8 mouse cellular contexts compared by ENCODE assay signal in genomic region chr14:34777810-34778209, GRCm38 (mm10). TPM values are rescaled to one million over a fixed set of nuclear protein-coding genes. Genes with fewer than 3 reads are reported as not detected.
DNase-seq lines count a peak whose midpoint lies in the region.

No protein-coding gene starts in this region.

- intact Hi-C loops in heart, postnatal 25 days (cut with DNase I) = loop anchor here (1.0 kb wide), 2 partner anchors 9 to 162 kb away; no protein-coding TSS in a partner anchor

- peak; percentile 71 for DNase-seq in heart, adult 11 months
- DNase-seq in heart, postnatal 25 days (ENCODE audit: low spot score) = no peak
- peak; percentile 46 for DNase-seq in Muller cell, postnatal 12 days (ENCODE audit: inconsistent ontology term)
- peak; percentile 71 to 77 for DNase-seq in cerebellum, postnatal 14 days
- peak; percentile 20 for DNase-seq in heart, adult 8-10 months (ENCODE audit: low spot score)
- peak; percentile 56 for DNase-seq in kidney, postnatal 10 days
- peak; percentile 24 for DNase-seq in lung, postnatal 25 days (ENCODE audit: low spot score)
- DNase-seq in right cerebral cortex, postnatal 14 days = peak; percentile 25

RNA-seq across cellular contexts. Expression of gene Grid1, which starts 42.1 kb away (rescaled TPM):
- not detected for total RNA-seq in heart, postnatal 25 days (2021)
- total RNA-seq in heart, adult 8-10 months (2022) = under 1 TPM in 1 of 4 experiments, not detected in 3; 0.22 TPM
